Mouse (Mus musculus) embryonic fibroblast, embryonic 13.5 days (primary cell): ENCODE data around the gene Polr3g. TPM values are rescaled to one million over a fixed set of nuclear protein-coding genes. Genes with fewer than 3 reads are reported as not detected.

ENCODE experiments used
- H3K27ac ChIP-seq: 2 replicates; pipeline ENCODE4 v1.5.1; 2012; ENCODE audit warnings: low read length, control low read depth, inconsistent platforms; ENCODE audit not compliant: insufficient read depth
- H3K4me1 ChIP-seq: 2 replicates; pipeline ENCODE4 v1.6.1; 2011; ENCODE audit warnings: low read length; ENCODE audit not compliant: control insufficient read depth, insufficient read depth
- H3K4me3 ChIP-seq: 2 replicates; pipeline ENCODE4 v1.5.1; 2011; ENCODE audit warnings: mild to moderate bottlenecking, control low read depth, low read length; ENCODE audit not compliant: insufficient read depth
- CTCF ChIP-seq: IDR thresholded peaks from 2 replicates; pipeline ENCODE4 v1.5.1; 2011; ENCODE audit warnings: mild to moderate bottlenecking, control low read depth, low read length, moderate library complexity, borderline replicate concordance; ENCODE audit not compliant: insufficient read depth
- POLR2A ChIP-seq: IDR thresholded peaks from 2 replicates; pipeline ENCODE4 v1.6.1; 2011; ENCODE audit warnings: low read depth, mild to moderate bottlenecking, control low read depth, low read length, moderate library complexity
- polyA plus RNA-seq: library from polyadenylated mRNA; stranded (reverse); fragments of >200 nt; gene quantifications from 2 replicates; pipeline ENCODE4 v1.2.4, GENCODE M21; 2011; ENCODE audit warnings: low read depth; ENCODE audit not compliant: missing spikeins, insufficient read length

Polr3g gene
- 4.8 and 6.6 TPM in 2 replicates for polyA plus RNA-seq

- no peaks in the 10 kb centered on the region; the same call in 1 of the 2 replicates for H3K4me1 ChIP-seq
- H3K4me3 ChIP-seq, result peak within 1 kb of the TSS; percentile 72
- TF ChIP-seq CTCF, result no peak
- TF ChIP-seq POLR2A, result peak; percentile 64
- H3K27ac ChIP-seq, result no peak within 1 kb of the TSS
Observed at GRCm38 (mm10) chr13:81710775-81711545, at the start of gene Polr3g, which contains the start of gene Mblac2. TSS of gene Polr3g (minus strand) at chr13:81711013. TSS of gene Mblac2 (plus strand) at chr13:81711341.

GRCm38 (mm10) chr13:81760379-81760778 is 49.6 kb upstream of the Polr3g start:
- H3K4me3 ChIP-seq, result no peak overlapping the region
- no peak overlapping the region for H3K27ac ChIP-seq
- TF ChIP-seq POLR2A (no peak), CTCF (no peak)
- no peaks in the 10 kb centered on the region for H3K4me1 ChIP-seq

DNA sequence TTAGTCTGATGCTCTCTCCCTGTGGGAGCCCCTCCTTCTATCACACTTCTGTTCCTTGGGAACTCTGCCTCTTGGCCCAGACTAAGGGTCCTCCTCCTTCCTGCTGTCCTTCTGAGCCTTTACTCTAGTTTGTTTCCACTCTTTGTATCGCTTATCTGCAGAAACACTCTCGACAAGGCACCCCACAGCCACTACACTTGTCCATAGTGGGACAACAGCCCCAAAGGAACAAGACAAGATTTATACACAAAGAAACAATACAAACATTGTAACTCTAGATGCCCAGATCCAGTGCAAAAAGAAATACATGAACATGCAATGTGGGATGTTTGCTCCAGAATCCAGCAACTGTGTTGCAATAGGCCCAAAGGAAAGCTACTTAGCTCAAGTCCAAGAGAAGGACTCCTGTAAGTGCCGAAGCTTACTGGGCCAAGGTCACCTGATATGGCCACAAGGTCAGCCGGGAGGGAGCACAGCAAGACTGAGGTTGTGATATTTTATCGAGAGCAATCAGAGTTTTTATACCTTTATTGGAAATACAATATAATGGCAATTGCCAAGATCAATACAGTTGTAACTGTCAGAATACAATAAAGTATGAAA is 46.3 kb upstream of the Polr3g start:
- H3K27ac ChIP-seq, result no peak overlapping the region

DNA sequence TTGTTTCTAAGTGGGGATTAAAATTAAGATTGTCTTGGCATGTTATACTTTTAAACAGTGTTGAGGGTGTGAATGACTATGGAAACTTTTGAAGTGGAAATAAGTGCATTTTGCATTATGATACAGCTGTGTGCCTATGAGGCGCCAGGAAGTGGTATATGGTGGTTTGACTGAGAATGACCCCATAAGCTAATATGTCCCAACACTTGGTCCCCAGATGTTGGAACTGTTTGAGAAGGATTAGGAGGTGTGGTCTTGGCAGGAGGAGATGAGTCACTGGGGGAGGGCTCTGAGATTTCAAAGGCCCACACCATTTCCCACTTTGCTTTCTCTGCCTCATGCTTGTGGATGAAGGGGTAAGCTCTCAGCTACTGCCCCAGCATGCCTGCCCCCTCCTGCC is 44.5 kb upstream of the Polr3g start:
- Histone ChIP-seq H3K4me1 (no peaks in the 10 kb centered on the region), H3K4me3 (no peak overlapping the region), H3K27ac (no peak overlapping the region)
- TF ChIP-seq POLR2A (no peak), CTCF (no peak)

More for the DNA sequence above, 46.3 kb upstream of the Polr3g start:
- H3K4me1 ChIP-seq, result no peaks in the 10 kb centered on the region
- TF ChIP-seq CTCF (no peak), POLR2A (no peak)
- H3K4me3 ChIP-seq, result no peak overlapping the region

DNA sequence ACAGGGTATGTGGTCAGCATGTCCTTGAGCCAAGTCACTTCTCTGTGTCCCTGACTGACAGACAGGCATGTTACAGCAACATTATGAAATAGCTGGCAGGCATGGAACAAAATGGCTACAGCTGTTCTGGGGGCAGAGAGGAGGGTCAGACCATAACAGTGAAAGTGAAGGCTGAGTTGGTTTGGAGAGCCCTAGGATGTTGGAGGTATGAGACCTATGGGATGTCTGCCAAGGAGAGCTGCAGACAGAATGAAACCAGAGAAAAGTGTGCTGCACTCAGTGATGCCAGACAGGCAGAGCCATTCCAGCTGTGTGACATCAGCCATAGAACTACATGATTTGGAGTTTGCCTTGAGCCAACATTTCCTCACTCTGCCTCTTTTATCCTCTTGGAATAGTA is 44.1 kb upstream of the Polr3g start:
- Histone ChIP-seq H3K27ac (no peak overlapping the region), H3K4me1 (no peaks in the 10 kb centered on the region), H3K4me3 (no peak overlapping the region)
- no peak for TF ChIP-seq CTCF

- Histone ChIP-seq H3K4me1 (no peaks in the 10 kb centered on the region), H3K27ac (no peak overlapping the region), H3K4me3 (no peak overlapping the region)
- TF ChIP-seq POLR2A (no peak), CTCF (no peak)
Observed at GRCm38 (mm10) chr13:81744092-81744396, 33.2 kb upstream of the Polr3g start.

- no peak for TF ChIP-seq POLR2A
- no peak for TF ChIP-seq CTCF
- Histone ChIP-seq H3K4me3 (no peak overlapping the region), H3K27ac (no peak overlapping the region), H3K4me1 (no peaks in the 10 kb centered on the region)
Observed at GRCm38 (mm10) chr13:81743391-81744091, 32.7 kb upstream of the Polr3g start.

- Histone ChIP-seq H3K4me1 (no peaks in the 10 kb centered on the region), H3K4me3 (no peak overlapping the region), H3K27ac (no peak overlapping the region)
- TF ChIP-seq CTCF (no peak), POLR2A (no peak)
Observed at GRCm38 (mm10) chr13:81740898-81741297, 30.1 kb upstream of the Polr3g start.

DNA sequence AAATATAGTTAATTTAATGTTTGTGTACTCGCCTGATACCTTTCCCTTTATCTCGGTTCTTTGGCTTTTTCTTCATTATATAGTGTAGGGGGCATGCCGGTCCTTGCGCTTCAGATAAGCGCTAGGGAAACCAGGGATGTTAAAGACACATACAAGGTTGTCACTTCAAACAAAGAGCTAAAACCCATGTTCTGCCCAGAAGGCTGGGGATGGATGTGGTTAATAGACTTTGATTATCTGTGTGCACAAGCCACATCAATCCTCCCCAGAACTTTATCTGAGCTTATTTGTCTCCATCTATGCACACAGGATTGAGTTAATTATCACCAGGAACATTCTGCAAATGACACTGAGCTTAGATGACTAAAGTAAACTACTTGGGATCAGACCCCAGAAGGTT is 25.8 kb upstream of the Polr3g start:
- TF ChIP-seq POLR2A (no peak), CTCF (no peak)
- Histone ChIP-seq H3K4me1 (no peaks in the 10 kb centered on the region), H3K27ac (no peak overlapping the region), H3K4me3 (no peak overlapping the region)

DNA sequence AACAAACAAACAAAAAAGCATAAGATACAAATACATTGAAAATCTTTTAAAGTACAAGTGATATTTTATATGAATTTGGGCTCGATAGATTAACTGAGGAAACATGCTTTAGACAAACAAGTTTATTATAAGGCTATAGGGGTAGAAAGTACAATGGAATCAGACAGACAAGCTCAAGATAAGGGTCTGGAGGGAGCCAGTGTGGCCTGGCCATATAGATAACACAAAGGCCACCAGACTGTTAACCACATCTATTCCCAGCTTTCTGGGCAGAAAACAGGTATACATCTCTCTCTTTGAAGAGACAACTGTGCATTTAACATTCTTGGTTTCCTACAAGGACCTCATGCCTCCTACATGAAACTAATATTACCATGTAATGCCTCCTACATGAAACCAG is 19.5 kb upstream of the Polr3g start:
- H3K4me1 ChIP-seq, result no peaks in the 10 kb centered on the region
- no peak for TF ChIP-seq POLR2A
- TF ChIP-seq CTCF, result no peak
- H3K4me3 ChIP-seq, result no peak overlapping the region
- no peak overlapping the region for H3K27ac ChIP-seq
